Mouse (Mus musculus) thymus, adult 2 months (tissue): ENCODE measurements at regions not wholly inside any gene's neighbourhood (a gene's known extent, or its start where the extent isn't known, plus 50 kb on each side); places are given as distances from the start of the nearest gene placed in this dataset.

Experiments used
- CTCF ChIP-seq: fragments of 200-500 bp; IDR thresholded peaks from 2 replicates; pipeline ENCODE4 v1.5.1; 2012; ENCODE audit warnings: mild to moderate bottlenecking, control low read depth, low read length, moderate library complexity, borderline replicate concordance; ENCODE audit not compliant: control insufficient read depth, poor library complexity, insufficient read depth; ENCODE audit errors: extremely low read depth
- POLR2A ChIP-seq: fragments of 200-500 bp; IDR thresholded peaks from 2 replicates; pipeline ENCODE4 v1.6.1; 2012; ENCODE audit warnings: mild to moderate bottlenecking, low read length, control low read depth, moderate library complexity; ENCODE audit not compliant: control insufficient read depth, poor library complexity, insufficient read depth; ENCODE audit errors: extremely low read depth

DNA sequence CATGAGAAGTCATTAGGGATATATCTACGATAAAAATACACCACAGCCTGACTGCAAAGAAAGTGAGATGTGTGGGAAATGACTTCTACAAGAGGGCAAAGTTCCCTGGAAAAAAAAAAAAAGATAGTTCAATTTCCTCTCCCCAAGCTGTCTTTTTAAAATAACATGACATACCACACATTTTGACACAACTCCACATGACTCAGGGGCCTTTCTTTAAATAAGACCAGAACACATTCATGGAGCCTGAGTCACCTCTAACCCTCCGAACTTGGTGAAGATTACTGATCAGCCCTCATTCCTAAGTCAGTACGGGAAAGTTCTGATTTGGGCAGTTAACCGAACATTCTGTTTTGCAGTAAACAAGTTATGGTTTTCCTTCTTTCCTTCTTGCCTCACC lies 515.6 kb upstream of the Klf6 start:
- TF ChIP-seq POLR2A (no peak), CTCF (no peak)
